In genomic region chr2:165281779-165282311, GRCm38 (mm10) we compare ENCODE assay signal across 12 mouse cellular contexts. TPM values are rescaled to one million over a fixed set of nuclear protein-coding genes. Genes with fewer than 3 reads are reported as not detected.
A peak's percentile ranks its signal among the peaks of the same experiment; 100 is the strongest.
DNase-seq lines count a peak whose midpoint lies in the region; ATAC-seq lines count a peak whose summit lies in the region.
"Had no signal": no experiment of that assay in that cellular context is flagged by ENCODE, and none has a peak within 500 bp of the region (broad histone marks: within the 10 kb centered on the region; RNA-seq: fewer than 3 reads in every experiment).

No protein-coding gene starts in this region.

- peaks cover 5% of the 10 kb centered on the region; the same call in 1 of the 2 replicates for H3K4me1 ChIP-seq in embryonic facial prominence, embryonic 14.5 days (ENCODE audit: control insufficient read depth, insufficient read depth, low read length)
- H3K4me1 ChIP-seq in embryonic facial prominence, embryonic 10.5 days: peaks cover 56% of the 10 kb centered on the region
- peaks cover 8% of the 10 kb centered on the region for H3K4me1 ChIP-seq in kidney, embryonic 16.5 days (ENCODE audit: insufficient read depth, low read length)

- H3K4me3 ChIP-seq in embryonic facial prominence, embryonic 14.5 days (ENCODE audit: low read depth, low read length): no peak overlapping the region
- no peak overlapping the region for H3K4me3 ChIP-seq in embryonic facial prominence, embryonic 10.5 days
- no peak overlapping the region for H3K4me3 ChIP-seq in kidney, embryonic 16.5 days (ENCODE audit: low read length)
- H3K4me3 ChIP-seq: embryonic facial prominence, embryonic 12.5 days; heart, embryonic 13.5 days; liver, embryonic 15.5 days; neural tube, embryonic 12.5 days had no signal

- no peaks in the 10 kb centered on the region for H3K27me3 ChIP-seq in embryonic facial prominence, embryonic 14.5 days (replicated peaks; ENCODE audit: control insufficient read depth, insufficient read depth, low read length)
- H3K27me3 ChIP-seq in embryonic facial prominence, embryonic 10.5 days (replicated peaks; ENCODE audit: low read depth, poor library complexity, severe bottlenecking): no peaks in the 10 kb centered on the region
- no peaks in the 10 kb centered on the region for H3K27me3 ChIP-seq in kidney, embryonic 16.5 days (ENCODE audit: insufficient read depth, low read length)
- H3K27me3 ChIP-seq: embryonic facial prominence, embryonic 12.5 days; heart, embryonic 13.5 days; liver, embryonic 15.5 days; neural tube, embryonic 12.5 days had no signal

- no peaks in the 10 kb centered on the region for H3K9me3 ChIP-seq in embryonic facial prominence, embryonic 14.5 days (ENCODE audit: control insufficient read depth, low read length)
- H3K9me3 ChIP-seq in embryonic facial prominence, embryonic 10.5 days: no peaks in the 10 kb centered on the region
- H3K9me3 ChIP-seq in kidney, embryonic 16.5 days (ENCODE audit: low read length): no peaks in the 10 kb centered on the region
- H3K9me3 ChIP-seq: embryonic facial prominence, embryonic 12.5 days; heart, embryonic 13.5 days; liver, embryonic 15.5 days; neural tube, embryonic 12.5 days had no signal

- H3K4me2 ChIP-seq in embryonic facial prominence, embryonic 14.5 days (ENCODE audit: low read depth, low read length): no peak overlapping the region
- H3K4me2 ChIP-seq in kidney, embryonic 16.5 days (replicated peaks; ENCODE audit: low read depth, low read length): no peak overlapping the region
- H3K4me2 ChIP-seq: embryonic facial prominence, embryonic 12.5 days; heart, embryonic 13.5 days; liver, embryonic 15.5 days; neural tube, embryonic 12.5 days had no signal

- H3K9ac ChIP-seq in embryonic facial prominence, embryonic 14.5 days (ENCODE audit: low read depth, low read length): no peak overlapping the region
- H3K9ac ChIP-seq in kidney, embryonic 16.5 days (replicated peaks; ENCODE audit: low read length): no peak overlapping the region
- H3K9ac ChIP-seq: embryonic facial prominence, embryonic 12.5 days; heart, embryonic 13.5 days; liver, embryonic 15.5 days; neural tube, embryonic 12.5 days had no signal

- WGBS in embryonic facial prominence, embryonic 14.5 days: 47% methylated on average over 3 of the region's 6 CpGs
- 65% methylated on average over 6 of the region's 6 CpGs for WGBS in embryonic facial prominence, embryonic 10.5 days
- 63% methylated on average over 4 of the region's 6 CpGs for WGBS in kidney, embryonic 16.5 days

- peak; percentile 72 for DNase-seq in embryonic facial prominence, embryonic 14.5 days (ENCODE audit: low spot score)
- DNase-seq in embryonic facial prominence, embryonic 10.5 days (ENCODE audit: low spot score): no peak
- DNase-seq in retina, postnatal 1 day: peak; percentile 50
- no peak for DNase-seq in retina, embryonic 14.5 days (ENCODE audit: low spot score)
- peak; percentile 37 for DNase-seq in heart, postnatal 4 days
- DNase-seq in frontal cortex, postnatal 10 days (ENCODE audit: low spot score in 2 of 2): no peak

- no peak overlapping the region for H3K27ac ChIP-seq in embryonic facial prominence, embryonic 14.5 days (replicated peaks; ENCODE audit: low read depth, low read length)
- H3K27ac ChIP-seq in embryonic facial prominence, embryonic 10.5 days (replicated peaks): no peak overlapping the region
- no peak overlapping the region for H3K27ac ChIP-seq in kidney, embryonic 16.5 days (ENCODE audit: low read length)
- H3K27ac ChIP-seq: embryonic facial prominence, embryonic 12.5 days; heart, embryonic 13.5 days; liver, embryonic 15.5 days; neural tube, embryonic 12.5 days had no signal

- H3K36me3 ChIP-seq in embryonic facial prominence, embryonic 14.5 days (ENCODE audit: control insufficient read depth, insufficient read depth, low read length): peaks cover 30% of the 10 kb centered on the region
- H3K36me3 ChIP-seq in embryonic facial prominence, embryonic 10.5 days (replicated peaks): peaks cover 51% of the 10 kb centered on the region
- peaks cover 11% of the 10 kb centered on the region for H3K36me3 ChIP-seq in kidney, embryonic 16.5 days (ENCODE audit: insufficient read depth, low read length)

- peak; percentile 60 for ATAC-seq in embryonic facial prominence, embryonic 14.5 days (ENCODE audit: low read depth)
- no peak for ATAC-seq in kidney, embryonic 16.5 days (ENCODE audit: low FRiP score, low TSS enrichment)
- no peak for ATAC-seq in frontal cortex, adult (ENCODE audit: low TSS enrichment)

RNA-seq across cellular contexts. Expression of gene Slc35c2, which starts 5.8 kb away (rescaled TPM):
- 45.6 and 52.1 TPM in 2 replicates for polyA plus RNA-seq in embryonic facial prominence, embryonic 14.5 days (2014; fragmentation: Nextera tagmentation; extraction: Ambion mirVana)
- polyA plus RNA-seq in embryonic facial prominence, embryonic 10.5 days (2016; fragmentation: Nextera tagmentation; extraction: Ambion mirVana): 59.2 and 64.6 TPM in 2 replicates
- total RNA-seq in heart, postnatal 4 days (2021): 10 to 100 TPM; 18.9 to 20.6 TPM
- 62.4 and 62.8 TPM in 2 replicates for polyA plus RNA-seq in kidney, embryonic 16.5 days (2015; fragmentation: Nextera tagmentation; extraction: Ambion mirVana)

RNA-seq across cellular contexts. Expression of gene Elmo2, which starts 44.4 kb away (rescaled TPM):
- polyA plus RNA-seq in embryonic facial prominence, embryonic 14.5 days (2014; fragmentation: Nextera tagmentation; extraction: Ambion mirVana): 70.6 and 77.3 TPM in 2 replicates
- polyA plus RNA-seq in embryonic facial prominence, embryonic 10.5 days (2016; fragmentation: Nextera tagmentation; extraction: Ambion mirVana): 91.0 and 93.5 TPM in 2 replicates
- total RNA-seq in heart, postnatal 4 days (2021): 10 to 100 TPM; 29.5 to 35.5 TPM
- polyA plus RNA-seq in kidney, embryonic 16.5 days (2015; fragmentation: Nextera tagmentation; extraction: Ambion mirVana): 88.4 and 93.7 TPM in 2 replicates

RNA-seq across cellular contexts. Expression of gene Cdh22, which starts 47.2 kb away (rescaled TPM):
- polyA plus RNA-seq in embryonic facial prominence, embryonic 14.5 days (2014; fragmentation: Nextera tagmentation; extraction: Ambion mirVana): 0.33 and 0.93 TPM in 2 replicates
- polyA plus RNA-seq in embryonic facial prominence, embryonic 10.5 days (2016; fragmentation: Nextera tagmentation; extraction: Ambion mirVana): 0.91 and 1.1 TPM in 2 replicates
- under 1 TPM; 0.24 to 0.27 TPM for total RNA-seq in heart, postnatal 4 days (2021)
- 0.77 and 0.98 TPM in 2 replicates for polyA plus RNA-seq in kidney, embryonic 16.5 days (2015; fragmentation: Nextera tagmentation; extraction: Ambion mirVana)
- polyA plus RNA-seq: liver, embryonic 15.5 days had no signal

Comparison
In these comparisons a context has a peak if more than half of its experiments do, and no peak if none do; other contexts are left out.
1. DNase-seq: peak in embryonic facial prominence, embryonic 14.5 days (single experiment), retina, postnatal 1 day (single experiment) and heart, postnatal 4 days (single experiment); none in embryonic facial prominence, embryonic 10.5 days (single experiment), retina, embryonic 14.5 days (single experiment) and frontal cortex, postnatal 10 days (0 of 2).